Mouse (Mus musculus): ENCODE data around the gene Lhx1. TPM values are rescaled to one million over a fixed set of nuclear protein-coding genes. Genes with fewer than 3 reads are reported as not detected.

Gene Lhx1
- polyA plus RNA-seq, 2 experiments, result 0.10 TPM; not detected in 1

- Histone ChIP-seq H3K9ac (ENCODE audit: low read depth, low read length, severe bottlenecking) (no peak overlapping the region), H3K4me1 (ENCODE audit: control insufficient read depth, insufficient read depth, low read length) (no peaks in the 10 kb centered on the region), H3K27me3 (ENCODE audit: control insufficient read depth, insufficient read depth, low read length) (no peaks in the 10 kb centered on the region), H3K4me3 (replicated peaks; ENCODE audit: low read length) (no peak overlapping the region), H3K4me2 (replicated peaks; ENCODE audit: low read depth, low read length, severe bottlenecking) (no peak overlapping the region), H3K27ac (replicated peaks; ENCODE audit: low read depth, low read length) (no peak overlapping the region), H3K36me3 (ENCODE audit: control insufficient read depth, insufficient read depth, low read length) (no peaks in the 10 kb centered on the region), H3K9me3 (ENCODE audit: control insufficient read depth, low read length) (no peaks in the 10 kb centered on the region)
- no peak for DNase-seq (ENCODE audit: low spot score)
- 58% methylated on average over 7 of the region's 8 CpGs for WGBS
- ATAC-seq (ENCODE audit: low FRiP score, low read depth), result no peak
- no peak for TF ChIP-seq POLR2A (IDR thresholded peaks at IDR 0.05; ENCODE audit: borderline replicate concordance, extremely low read depth, insufficient read depth, insufficient read length)
These were observed 43.9 kb upstream of the Lhx1 start for GRCm38 (mm10) chr11:84569052-84569751.

GRCm38 (mm10) chr11:84568482-84568881, 43.1 kb upstream of the Lhx1 start:
- H3K4me1 ChIP-seq (ENCODE audit: control insufficient read depth, insufficient read depth, low read length), result no peaks in the 10 kb centered on the region
- H3K36me3 ChIP-seq (ENCODE audit: control insufficient read depth, insufficient read depth, low read length), result no peaks in the 10 kb centered on the region
- H3K9me3 ChIP-seq (ENCODE audit: control insufficient read depth, low read length), result no peaks in the 10 kb centered on the region
- no peak overlapping the region for H3K4me2 ChIP-seq (replicated peaks; ENCODE audit: low read depth, low read length, severe bottlenecking)
- no peak overlapping the region for H3K9ac ChIP-seq (ENCODE audit: low read depth, low read length, severe bottlenecking)
- DNase-seq (ENCODE audit: low spot score) (no peak), ATAC-seq (ENCODE audit: low FRiP score, low read depth) (no peak)
- no peak for TF ChIP-seq POLR2A (IDR thresholded peaks at IDR 0.05; ENCODE audit: borderline replicate concordance, extremely low read depth, insufficient read depth, insufficient read length)
- whole genome bisulfite sequencing, result 18% methylated on average over 5 of the region's 5 CpGs
- no peak overlapping the region for H3K27ac ChIP-seq (replicated peaks; ENCODE audit: low read depth, low read length)
- H3K4me3 ChIP-seq (replicated peaks; ENCODE audit: low read length), result no peak overlapping the region
- no peaks in the 10 kb centered on the region for H3K27me3 ChIP-seq (ENCODE audit: control insufficient read depth, insufficient read depth, low read length)

GRCm38 (mm10) chr11:84566691-84567090, 41.4 kb upstream of the Lhx1 start:
- Histone ChIP-seq H3K9me3 (ENCODE audit: control insufficient read depth, low read length) (no peaks in the 10 kb centered on the region), H3K27ac (replicated peaks; ENCODE audit: low read depth, low read length) (no peak overlapping the region), H3K4me2 (replicated peaks; ENCODE audit: low read depth, low read length, severe bottlenecking) (no peak overlapping the region), H3K4me3 (replicated peaks; ENCODE audit: low read length) (no peak overlapping the region), H3K36me3 (ENCODE audit: control insufficient read depth, insufficient read depth, low read length) (no peaks in the 10 kb centered on the region), H3K4me1 (ENCODE audit: control insufficient read depth, insufficient read depth, low read length) (no peaks in the 10 kb centered on the region), H3K27me3 (ENCODE audit: control insufficient read depth, insufficient read depth, low read length) (no peaks in the 10 kb centered on the region), H3K9ac (ENCODE audit: low read depth, low read length, severe bottlenecking) (no peak overlapping the region)
- no peak for TF ChIP-seq POLR2A (IDR thresholded peaks at IDR 0.05; ENCODE audit: borderline replicate concordance, extremely low read depth, insufficient read depth, insufficient read length)
- DNase-seq (ENCODE audit: low spot score) (no peak), ATAC-seq (ENCODE audit: low FRiP score, low read depth) (no peak)
- WGBS, result 43% methylated on average over 8 of the region's 8 CpGs

- H3K4me1 ChIP-seq (ENCODE audit: control insufficient read depth, insufficient read depth, low read length), result no peaks in the 10 kb centered on the region
- no peak overlapping the region for H3K4me2 ChIP-seq (replicated peaks; ENCODE audit: low read depth, low read length, severe bottlenecking)
- no peak overlapping the region for H3K27ac ChIP-seq (replicated peaks; ENCODE audit: low read depth, low read length)
- no peak overlapping the region for H3K9ac ChIP-seq (ENCODE audit: low read depth, low read length, severe bottlenecking)
- DNase-seq (ENCODE audit: low spot score) (no peak), ATAC-seq (ENCODE audit: low FRiP score, low read depth) (no peak)
- no peak overlapping the region for H3K4me3 ChIP-seq (replicated peaks; ENCODE audit: low read length)
- H3K9me3 ChIP-seq (ENCODE audit: control insufficient read depth, low read length), result no peaks in the 10 kb centered on the region
- no peaks in the 10 kb centered on the region for H3K27me3 ChIP-seq (ENCODE audit: control insufficient read depth, insufficient read depth, low read length)
- no peak for TF ChIP-seq POLR2A (IDR thresholded peaks at IDR 0.05; ENCODE audit: borderline replicate concordance, extremely low read depth, insufficient read depth, insufficient read length)
- H3K36me3 ChIP-seq (ENCODE audit: control insufficient read depth, insufficient read depth, low read length), result no peaks in the 10 kb centered on the region
- 82% methylated on average over 3 of the region's 3 CpGs for WGBS
These were observed 39.9 kb upstream of the Lhx1 start for GRCm38 (mm10) chr11:84565224-84565623.

- Histone ChIP-seq H3K9ac (ENCODE audit: low read depth, low read length, severe bottlenecking) (no peak overlapping the region), H3K4me1 (ENCODE audit: control insufficient read depth, insufficient read depth, low read length) (no peaks in the 10 kb centered on the region), H3K9me3 (ENCODE audit: control insufficient read depth, low read length) (no peaks in the 10 kb centered on the region), H3K36me3 (ENCODE audit: control insufficient read depth, insufficient read depth, low read length) (no peaks in the 10 kb centered on the region), H3K4me2 (replicated peaks; ENCODE audit: low read depth, low read length, severe bottlenecking) (no peak overlapping the region), H3K4me3 (replicated peaks; ENCODE audit: low read length) (no peak overlapping the region), H3K27me3 (ENCODE audit: control insufficient read depth, insufficient read depth, low read length) (no peaks in the 10 kb centered on the region), H3K27ac (replicated peaks; ENCODE audit: low read depth, low read length) (no peak overlapping the region)
- TF ChIP-seq POLR2A (IDR thresholded peaks at IDR 0.05; ENCODE audit: borderline replicate concordance, extremely low read depth, insufficient read depth, insufficient read length), result no peak
- ATAC-seq (ENCODE audit: low FRiP score, low read depth), result no peak
- DNase-seq (ENCODE audit: low spot score), result no peak
- 42% methylated on average over 7 of the region's 7 CpGs for WGBS
These were observed 38.0 kb upstream of the Lhx1 start for GRCm38 (mm10) chr11:84563360-84563759.
